Mouse (Mus musculus) embryonic stem cell, embryonic (primary cell): ENCODE results near the gene Scn5a.

ENCODE experiments used
- CTCF ChIA-PET, 4 experiments: fragments of 300-600 bp in 2 of 4; fragments of 350-600 bp in 2 of 4; sonication (Branson Sonifier 250); formaldehyde crosslinking; loops; one replicate each; lab custom pipeline; 2022; ENCODE audit warnings: inconsistent platforms in 2 of 4; lab: Charles Lee
- POLR2A ChIA-PET, 4 experiments: fragments of 300-600 bp in 2 of 4; fragments of 350-600 bp in 2 of 4; sonication (Branson Sonifier 250); formaldehyde crosslinking; loops; one replicate each; lab custom pipeline; 2022; ENCODE audit warnings: antibody characterized with exemption in 4 of 4, inconsistent platforms in 1 of 4; lab: Charles Lee

Gene Scn5a

GRCm38 (mm10) chr9:119573009-119573408 lies 5.8 kb downstream of the Scn5a start:
- POLR2A ChIA-PET = interaction anchor here in 2 of 4 experiments (0.5 to 1.2 kb wide), 5 partner anchors 8 to 386 kb away, joined by 4 to 12 read pairs (median 4); partner anchors contain the start of gene Exog (in 1 of the 2)
- CTCF ChIA-PET = interaction anchor here (0.5 to 2.9 kb wide), 13 partner anchors 7 to 1222 kb away, joined by 3 to 9 read pairs (median 3); partner anchors contain the start of gene Exog (in 1 of the 4)

- POLR2A ChIA-PET = interaction anchor here in 3 of 4 experiments (0.6 to 1.4 kb wide), 12 partner anchors 9 to 646 kb away, joined by 3 to 7 read pairs (median 3); partner anchors contain the start of gene Oxsr1 (in 1 of the 3)
- CTCF ChIA-PET = interaction anchor here (0.6 to 2.9 kb wide), 12 partner anchors 9 to 231 kb away, joined by 3 to 14 read pairs (median 6); no protein-coding TSS in a partner anchor
Measured at GRCm38 (mm10) chr9:119571411-119571888, 7.4 kb downstream of the Scn5a start.

GRCm38 (mm10) chr9:119570652-119571051 lies 8.2 kb downstream of the Scn5a start:
- POLR2A ChIA-PET = interaction anchor here in 3 of 4 experiments (0.6 to 1.4 kb wide), 8 partner anchors 10 to 646 kb away, joined by 3 to 7 read pairs (median 3); partner anchors contain the start of genes Acvr2b (in 1 of the 3) and Oxsr1 (in 1 of the 3)
- CTCF ChIA-PET = interaction anchor here in 3 of 4 experiments (0.6 to 2.9 kb wide), 10 partner anchors 10 to 320 kb away, joined by 3 to 14 read pairs (median 6); no protein-coding TSS in a partner anchor

GRCm38 (mm10) chr9:119568732-119569131 lies 10.1 kb downstream of the Scn5a start:
- CTCF ChIA-PET = interaction anchor here in 1 of 4 experiments (0.9 to 1.1 kb wide), 2 partner anchors 11 to 65 kb away, joined by 3 read pairs; no protein-coding TSS in a partner anchor
- POLR2A ChIA-PET = no interaction called here

- POLR2A ChIA-PET = interaction anchor here in 2 of 4 experiments (0.6 to 1.1 kb wide), 3 partner anchors 8 to 123 kb away, joined by 4 read pairs; partner anchors contain the start of gene Exog (in 1 of the 2)
- CTCF ChIA-PET = interaction anchor here in 3 of 4 experiments (0.8 to 1.2 kb wide), 4 partner anchors 9 to 107 kb away, joined by 3 to 5 read pairs (median 4); no protein-coding TSS in a partner anchor
Measured at GRCm38 (mm10) chr9:119567800-119568199, 11.0 kb downstream of the Scn5a start.

- POLR2A ChIA-PET = interaction anchor here in 2 of 4 experiments (0.5 to 1.2 kb wide), 2 partner anchors 8 to 24 kb away, joined by 3 read pairs; no protein-coding TSS in a partner anchor
- CTCF ChIA-PET = interaction anchor here in 3 of 4 experiments (1.0 to 1.3 kb wide), 5 partner anchors 8 to 214 kb away, joined by 3 to 6 read pairs (median 4); no protein-coding TSS in a partner anchor
Measured at GRCm38 (mm10) chr9:119566214-119566613, 12.6 kb downstream of the Scn5a start.

- ChIA-PET CTCF (no interaction called here), POLR2A (interaction anchor here in 1 of 4 experiments (0.6 kb wide), 1 partner anchor 19 kb away, joined by 5 read pairs; no protein-coding TSS in a partner anchor)
Measured at GRCm38 (mm10) chr9:119564803-119565202, 14.0 kb downstream of the Scn5a start.

- ChIA-PET CTCF (no interaction called here), POLR2A (no interaction called here)
Measured at GRCm38 (mm10) chr9:119563617-119564016, 15.2 kb downstream of the Scn5a start.

- POLR2A ChIA-PET = interaction anchor here in 2 of 4 experiments (1.2 kb wide), 2 partner anchors 9 to 16 kb away, joined by 3 to 4 read pairs; no protein-coding TSS in a partner anchor
- CTCF ChIA-PET = interaction anchor here in 2 of 4 experiments (0.5 to 0.6 kb wide), 2 partner anchors 239 to 383 kb away, joined by 3 read pairs; no protein-coding TSS in a partner anchor
Measured at GRCm38 (mm10) chr9:119562256-119562655, 16.6 kb downstream of the Scn5a start.

- POLR2A ChIA-PET = interaction anchor here in 2 of 4 experiments (0.6 to 1.2 kb wide), 4 partner anchors 10 to 721 kb away, joined by 3 to 6 read pairs (median 4); no protein-coding TSS in a partner anchor
Measured at GRCm38 (mm10) chr9:119561746-119562145, 17.1 kb downstream of the Scn5a start.

GRCm38 (mm10) chr9:119559537-119560276 lies 19.1 kb downstream of the Scn5a start:
- POLR2A ChIA-PET = no interaction called here
- CTCF ChIA-PET = interaction anchor here in 3 of 4 experiments (1.2 to 3.2 kb wide), 6 partner anchors 12 to 209 kb away, joined by 3 to 13 read pairs (median 6); no protein-coding TSS in a partner anchor

More at GRCm38 (mm10) chr9:119561746-119562145, 17.1 kb downstream of the Scn5a start:
- CTCF ChIA-PET = interaction anchor here in 2 of 4 experiments (0.5 to 0.8 kb wide), 4 partner anchors 62 to 383 kb away, joined by 3 to 8 read pairs (median 3); no protein-coding TSS in a partner anchor

GRCm38 (mm10) chr9:119558119-119558854 lies 20.5 kb downstream of the Scn5a start:
- ChIA-PET CTCF (interaction anchor here (0.6 to 3.2 kb wide), 81 partner anchors 8 to 1318 kb away, joined by 3 to 28 read pairs (median 4); partner anchors contain the start of genes Exog (in 3 of the 4) and Dlec1 (in 1 of the 4)), POLR2A (interaction anchor here (0.6 to 1.4 kb wide), 12 partner anchors 8 to 718 kb away, joined by 3 to 11 read pairs (median 4); no protein-coding TSS in a partner anchor)

GRCm38 (mm10) chr9:119556043-119556442 lies 22.8 kb downstream of the Scn5a start:
- ChIA-PET CTCF (interaction anchor here (0.5 to 1.0 kb wide), 5 partner anchors 24 to 422 kb away, joined by 3 to 4 read pairs (median 3); no protein-coding TSS in a partner anchor), POLR2A (interaction anchor here in 1 of 4 experiments (0.5 kb wide), 1 partner anchor 428 kb away, joined by 3 read pairs; no protein-coding TSS in a partner anchor)

- POLR2A ChIA-PET = interaction anchor here in 1 of 4 experiments (1.0 kb wide), 1 partner anchor 10 kb away, joined by 4 read pairs; no protein-coding TSS in a partner anchor
- CTCF ChIA-PET = interaction anchor here in 2 of 4 experiments (2.6 to 3.4 kb wide), 2 partner anchors 11 kb away, joined by 7 to 16 read pairs; no protein-coding TSS in a partner anchor
Measured at GRCm38 (mm10) chr9:119547528-119547927, 31.3 kb downstream of the Scn5a start.

GRCm38 (mm10) chr9:119547128-119547527 lies 31.7 kb downstream of the Scn5a start:
- CTCF ChIA-PET = interaction anchor here in 2 of 4 experiments (2.6 to 3.4 kb wide), 2 partner anchors 11 kb away, joined by 7 to 16 read pairs; no protein-coding TSS in a partner anchor
- POLR2A ChIA-PET = interaction anchor here in 1 of 4 experiments (1.0 kb wide), 1 partner anchor 11 kb away, joined by 4 read pairs; no protein-coding TSS in a partner anchor

GRCm38 (mm10) chr9:119540726-119541125 lies 38.1 kb downstream of the Scn5a start:
- CTCF ChIA-PET = interaction anchor here in 3 of 4 experiments (1.4 to 2.0 kb wide), 3 partner anchors 18 to 80 kb away, joined by 3 to 8 read pairs (median 5); no protein-coding TSS in a partner anchor
- POLR2A ChIA-PET = interaction anchor here in 1 of 4 experiments (0.6 to 0.8 kb wide), 2 partner anchors 75 to 1402 kb away, joined by 3 to 5 read pairs; no protein-coding TSS in a partner anchor
